Mouse (Mus musculus) heart, embryonic 15.5 days (tissue): Measurements from ENCODE around the gene Efcab8. TPM values are rescaled to one million over a fixed set of nuclear protein-coding genes. Genes with fewer than 3 reads are reported as not detected.

Experiments used
- ATAC-seq: fragments of 200-750 bp; cut with Nextera tagmentation; replicated peaks from 2 replicates; pipeline ENCODE4 v1.8.0; 2017; ENCODE audit warnings: low read depth, moderate TSS enrichment; ENCODE audit not compliant: insufficient number of reproducible peaks, insufficient read depth, low FRiP score
- H3K27ac ChIP-seq: fragments of 300-500 bp; sonication (generic); 2 replicates; pipeline ENCODE4 v1.5.1; 2015; ENCODE audit warnings: mild to moderate bottlenecking, inconsistent platforms
- H3K27me3 ChIP-seq: fragments of 300-500 bp; sonication (generic); 2 replicates; pipeline ENCODE4 v1.6.1; 2015; ENCODE audit warnings: inconsistent platforms
- H3K36me3 ChIP-seq: fragments of 300-500 bp; sonication (generic); 2 replicates; pipeline ENCODE4 v1.6.1; 2015; ENCODE audit warnings: mild to moderate bottlenecking, inconsistent platforms
- H3K4me1 ChIP-seq: fragments of 300-500 bp; sonication (generic); replicated peaks from 2 replicates; pipeline ENCODE4 v1.6.1; 2015; ENCODE audit warnings: inconsistent platforms
- H3K4me2 ChIP-seq: fragments of 300-500 bp; sonication (generic); 2 replicates; pipeline ENCODE4 v1.6.1; 2015; ENCODE audit warnings: inconsistent platforms, mild to moderate bottlenecking, moderate library complexity
- H3K4me3 ChIP-seq: fragments of 300-500 bp; sonication (generic); 2 replicates; pipeline ENCODE4 v1.5.1; 2015; ENCODE audit warnings: mild to moderate bottlenecking, inconsistent platforms
- H3K9ac ChIP-seq: fragments of 300-500 bp; sonication (generic); 2 replicates; pipeline ENCODE4 v1.6.1; 2015; ENCODE audit warnings: mild to moderate bottlenecking, inconsistent platforms
- H3K9me3 ChIP-seq: fragments of 300-500 bp; sonication (generic); replicated peaks from 2 replicates; pipeline ENCODE4 v1.6.1; 2016; ENCODE audit warnings: inconsistent platforms
- WGBS: fragments of 180-500 bp; shearing (Covaris S2); methylation state at CpG from one replicate; pipeline ENCODE4 v1.1.7; 2015; ENCODE audit warnings: mixed read lengths; 5-methylcytosine and 5-hydroxymethylcytosine counted together
- polyA plus RNA-seq: library from polyadenylated mRNA; unstranded; fragments of >200 nt; fragmentation: Nextera tagmentation; extraction: Ambion mirVana; gene quantifications from 2 replicates; pipeline ENCODE4 v1.2.1, GENCODE M21; 2015

Efcab8 gene
- 0.16 TPM in 1 of 2 replicates, not detected in the other for polyA plus RNA-seq

GRCm38 (mm10) chr2:153779394-153779981, at the start of gene Efcab8:
TSS of gene Efcab8 (plus strand) at chr2:153779931.
- no peaks in the 10 kb centered on the region for H3K27me3 ChIP-seq
- H3K9me3 ChIP-seq: no peaks in the 10 kb centered on the region
- H3K4me1 ChIP-seq: peaks cover 14% of the 10 kb centered on the region
- H3K36me3 ChIP-seq: no peaks in the 10 kb centered on the region
- peak within 1 kb of the TSS; percentile 34; the same call in 1 of the 2 replicates for H3K27ac ChIP-seq
- peak; percentile 20; the same call in 1 of the 2 replicates for ATAC-seq
- H3K4me2 ChIP-seq: peak within 1 kb of the TSS; percentile 83
- peak within 1 kb of the TSS; percentile 44 for H3K4me3 ChIP-seq
- WGBS: 36% methylated on average over 12 of the region's 12 CpGs
- peak within 1 kb of the TSS; percentile 40 for H3K9ac ChIP-seq

GRCm38 (mm10) chr2:153734033-153734432, 45.7 kb upstream of the Efcab8 start:
- no peak overlapping the region for H3K4me2 ChIP-seq
- H3K27ac ChIP-seq: no peak overlapping the region
- H3K9me3 ChIP-seq: no peaks in the 10 kb centered on the region
- no peaks in the 10 kb centered on the region for H3K36me3 ChIP-seq
- no peaks in the 10 kb centered on the region for H3K27me3 ChIP-seq
- no peak for ATAC-seq
- whole genome bisulfite sequencing: 75% methylated on average over 4 of the region's 4 CpGs
- no peak overlapping the region for H3K4me3 ChIP-seq
- H3K9ac ChIP-seq: no peak overlapping the region
- H3K4me1 ChIP-seq: no peaks in the 10 kb centered on the region

GRCm38 (mm10) chr2:153740500-153741436, 39.0 kb upstream of the Efcab8 start, which contains the start of gene Mapre1:
TSS of gene Mapre1 (plus strand) at chr2:153741274.
- peaks cover 42% of the 10 kb centered on the region for H3K4me1 ChIP-seq
- peak within 1 kb of the TSS; percentile 94 for H3K27ac ChIP-seq
- H3K4me2 ChIP-seq: peak within 1 kb of the TSS; percentile 75
- peak within 1 kb of the TSS; percentile 78 for H3K4me3 ChIP-seq
- peak; percentile 97 for ATAC-seq
- H3K9me3 ChIP-seq: no peaks in the 10 kb centered on the region
- no peaks in the 10 kb centered on the region for H3K36me3 ChIP-seq
- WGBS: 9% methylated on average over 58 of the region's 58 CpGs
- no peaks in the 10 kb centered on the region for H3K27me3 ChIP-seq
- peak within 1 kb of the TSS; percentile 81 for H3K9ac ChIP-seq

GRCm38 (mm10) chr2:153741437-153742065, 38.2 kb upstream of the Efcab8 start:
- Histone ChIP-seq H3K9ac (peak overlapping the region; percentile 81), H3K27me3 (no peaks in the 10 kb centered on the region), H3K36me3 (peaks cover 5% of the 10 kb centered on the region), H3K4me1 (peaks cover 43% of the 10 kb centered on the region), H3K4me3 (peak overlapping the region; percentile 78), H3K27ac (peak overlapping the region; percentile 94), H3K4me2 (peak overlapping the region; percentile 75), H3K9me3 (no peaks in the 10 kb centered on the region)
- whole genome bisulfite sequencing: under 1% methylated on average over 46 of the region's 56 CpGs
- peak; percentile 85 for ATAC-seq

- peaks cover 56% of the 10 kb centered on the region for H3K4me1 ChIP-seq
- H3K27ac ChIP-seq: no peak overlapping the region
- no peaks in the 10 kb centered on the region for H3K27me3 ChIP-seq
- H3K4me3 ChIP-seq: no peak overlapping the region
- H3K9me3 ChIP-seq: no peaks in the 10 kb centered on the region
- H3K9ac ChIP-seq: no peak overlapping the region
- ATAC-seq: no peak
- H3K4me2 ChIP-seq: no peak overlapping the region
- H3K36me3 ChIP-seq: peaks cover 21% of the 10 kb centered on the region
Observed at GRCm38 (mm10) chr2:153747994-153748393, 31.7 kb upstream of the Efcab8 start.

- H3K4me1 ChIP-seq: peaks cover 32% of the 10 kb centered on the region
- no peak overlapping the region for H3K9ac ChIP-seq
- WGBS: 53% methylated on average over 2 of the region's 2 CpGs
- H3K36me3 ChIP-seq: peaks cover 21% of the 10 kb centered on the region
- no peaks in the 10 kb centered on the region for H3K27me3 ChIP-seq
- H3K9me3 ChIP-seq: no peaks in the 10 kb centered on the region
- no peak overlapping the region for H3K4me3 ChIP-seq
- H3K4me2 ChIP-seq: no peak overlapping the region
- ATAC-seq: no peak
- H3K27ac ChIP-seq: peak overlapping the region; percentile 18; the same call in 1 of the 2 replicates
Observed at GRCm38 (mm10) chr2:153750363-153750762, 29.4 kb upstream of the Efcab8 start.

- Histone ChIP-seq H3K9ac (no peak overlapping the region), H3K36me3 (peaks cover 91% of the 10 kb centered on the region), H3K4me1 (peaks cover 9% of the 10 kb centered on the region), H3K27ac (peak overlapping the region; percentile 1; the same call in 1 of the 2 replicates), H3K9me3 (no peaks in the 10 kb centered on the region), H3K4me3 (no peak overlapping the region), H3K27me3 (no peaks in the 10 kb centered on the region), H3K4me2 (no peak overlapping the region)
- 62% methylated on average over 5 of the region's 5 CpGs for WGBS
- ATAC-seq: no peak
Observed at GRCm38 (mm10) chr2:153762121-153762520, 17.6 kb upstream of the Efcab8 start.

GRCm38 (mm10) chr2:153767484-153767883, 12.2 kb upstream of the Efcab8 start:
- Histone ChIP-seq H3K4me1 (no peaks in the 10 kb centered on the region), H3K9me3 (no peaks in the 10 kb centered on the region), H3K9ac (no peak overlapping the region), H3K36me3 (peaks cover 68% of the 10 kb centered on the region), H3K27ac (no peak overlapping the region), H3K4me3 (no peak overlapping the region), H3K4me2 (no peak overlapping the region), H3K27me3 (no peaks in the 10 kb centered on the region)
- WGBS: 64% methylated on average over 6 of the region's 6 CpGs
- no peak for ATAC-seq

- Histone ChIP-seq H3K9ac (no peak overlapping the region), H3K9me3 (no peaks in the 10 kb centered on the region), H3K4me3 (no peak overlapping the region), H3K27ac (no peak overlapping the region), H3K4me1 (no peaks in the 10 kb centered on the region), H3K27me3 (no peaks in the 10 kb centered on the region), H3K4me2 (no peak overlapping the region), H3K36me3 (peaks cover 62% of the 10 kb centered on the region)
- no peak for ATAC-seq
- 85% methylated on average over 2 of the region's 2 CpGs for WGBS
Observed at GRCm38 (mm10) chr2:153768881-153769280, 10.8 kb upstream of the Efcab8 start.

- H3K27ac ChIP-seq: no peak overlapping the region
- 91% methylated on average over 4 of the region's 4 CpGs for WGBS
Observed at GRCm38 (mm10) chr2:153772950-153773349, 6.8 kb upstream of the Efcab8 start.

GRCm38 (mm10) chr2:153775472-153775871, 4.3 kb upstream of the Efcab8 start:
- Histone ChIP-seq H3K9ac (no peak overlapping the region), H3K27ac (no peak overlapping the region), H3K4me1 (peaks cover 13% of the 10 kb centered on the region), H3K9me3 (no peaks in the 10 kb centered on the region), H3K27me3 (no peaks in the 10 kb centered on the region), H3K4me3 (no peak overlapping the region), H3K36me3 (peaks cover 14% of the 10 kb centered on the region), H3K4me2 (no peak overlapping the region)
- no peak for ATAC-seq
- WGBS: 93% methylated on average over 4 of the region's 4 CpGs

More at GRCm38 (mm10) chr2:153772950-153773349, 6.8 kb upstream of the Efcab8 start:
- Histone ChIP-seq H3K4me3 (no peak overlapping the region), H3K9me3 (no peaks in the 10 kb centered on the region), H3K36me3 (peaks cover 28% of the 10 kb centered on the region), H3K27me3 (no peaks in the 10 kb centered on the region), H3K4me2 (no peak overlapping the region), H3K4me1 (no peaks in the 10 kb centered on the region), H3K9ac (no peak overlapping the region)
- no peak for ATAC-seq
